Mouse (Mus musculus) splenic B cell, adult 2 months (primary cell): Measurements from ENCODE around the gene Fgf15.

Experiments used
- DNase-seq: peaks from one replicate; pipeline ENCODE4 v3.0.0-alpha.2; 2011; ENCODE audit warnings: low read depth, low spot score
- H3K27me3 ChIP-seq: 2 replicates; pipeline ENCODE4 v1.6.1; 2012; ENCODE audit warnings: mild to moderate bottlenecking, low read length, moderate library complexity, mixed read lengths; ENCODE audit not compliant: control insufficient read depth, poor library complexity, insufficient read depth, severe bottlenecking
- H3K36me3 ChIP-seq: 2 replicates; pipeline ENCODE4 v1.6.1; 2012; ENCODE audit warnings: mild to moderate bottlenecking, low read length, moderate library complexity, mixed read lengths; ENCODE audit not compliant: control insufficient read depth, poor library complexity, insufficient read depth, severe bottlenecking

The Fgf15 gene

DNA sequence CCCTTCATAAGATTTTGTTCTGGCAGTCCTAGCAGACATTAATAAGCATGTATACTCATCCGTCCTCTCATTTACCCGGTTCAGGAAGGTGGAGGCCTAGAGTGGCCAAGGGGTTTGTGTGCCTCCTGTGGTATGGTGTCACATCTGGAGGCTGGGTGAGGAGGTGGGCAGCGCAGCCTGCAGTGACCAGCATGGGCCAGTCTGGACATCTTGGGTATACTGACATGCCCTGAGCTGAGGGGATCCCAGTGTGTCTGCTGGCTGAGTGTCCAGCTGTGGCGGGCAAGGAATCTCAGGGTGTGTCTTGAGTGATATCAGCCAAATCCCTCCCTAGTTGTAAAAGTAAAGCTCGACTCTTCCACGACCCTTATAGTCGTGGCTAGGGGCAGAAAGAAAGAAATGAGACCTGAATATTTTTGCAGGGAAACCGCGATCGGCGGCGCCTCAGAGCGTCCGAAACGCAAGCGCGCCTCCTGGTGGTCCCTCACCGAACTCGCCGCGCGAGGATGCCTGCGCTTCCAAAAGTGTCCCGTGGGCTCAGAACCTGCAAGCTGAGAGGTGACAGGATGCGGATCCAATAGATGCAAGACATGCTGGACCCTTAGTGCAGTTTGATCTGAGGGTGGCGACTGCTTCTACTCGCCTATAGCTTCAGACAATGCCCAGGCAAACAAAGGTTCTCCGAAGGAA, 10.5 kb downstream of the Fgf15 start:
- Histone ChIP-seq H3K36me3 (no peaks in the 10 kb centered on the region), H3K27me3 (no peaks in the 10 kb centered on the region)
- peak; percentile 76 for DNase-seq

- no peaks in the 10 kb centered on the region for H3K36me3 ChIP-seq
- H3K27me3 ChIP-seq: no peaks in the 10 kb centered on the region
- peak; percentile 48 for DNase-seq
These were observed 11.5 kb downstream of the Fgf15 start for GRCm38 (mm10) chr7:144907793-144908192.

DNA sequence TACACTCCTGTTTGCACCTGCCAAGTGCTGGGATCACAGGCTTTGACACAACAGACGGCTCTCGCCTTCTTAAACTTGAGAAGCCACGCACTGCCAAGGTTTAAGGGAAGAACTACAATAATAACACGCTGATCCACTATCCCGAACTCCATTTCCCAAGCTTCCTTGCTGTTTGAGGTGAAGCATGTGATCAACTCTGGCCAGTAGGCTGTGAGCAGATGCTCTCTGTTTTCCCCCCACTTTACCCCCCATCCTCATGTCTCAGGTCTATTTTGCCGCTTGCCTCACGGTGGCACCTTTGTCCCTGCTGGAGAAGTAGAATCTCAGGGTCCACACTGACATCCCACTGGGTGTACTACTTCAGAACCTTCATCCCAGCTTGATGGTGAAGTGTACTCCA, 12.4 kb downstream of the Fgf15 start:
- no peaks in the 10 kb centered on the region for H3K27me3 ChIP-seq
- H3K36me3 ChIP-seq: no peaks in the 10 kb centered on the region
- DNase-seq: no peak

GRCm38 (mm10) chr7:144911121-144911520, 14.8 kb downstream of the Fgf15 start:
- no peaks in the 10 kb centered on the region for H3K36me3 ChIP-seq
- DNase-seq: no peak
- no peaks in the 10 kb centered on the region for H3K27me3 ChIP-seq

GRCm38 (mm10) chr7:144912897-144913296, 16.6 kb downstream of the Fgf15 start:
- H3K36me3 ChIP-seq: no peaks in the 10 kb centered on the region
- no peaks in the 10 kb centered on the region for H3K27me3 ChIP-seq
- no peak for DNase-seq

- peak; percentile 54 for DNase-seq
- Histone ChIP-seq H3K36me3 (no peaks in the 10 kb centered on the region; the same call in 1 of the 2 replicates), H3K27me3 (no peaks in the 10 kb centered on the region)
These were observed 18.1 kb downstream of the Fgf15 start for GRCm38 (mm10) chr7:144914296-144914947.

GRCm38 (mm10) chr7:144914948-144915750, 18.8 kb downstream of the Fgf15 start, which contains the start of gene LTO1:
LTO1 (plus strand) TSS chr7:144915100.
- H3K36me3 ChIP-seq: no peaks in the 10 kb centered on the region; the same call in 1 of the 2 replicates
- DNase-seq: peak; percentile 95
- no peaks in the 10 kb centered on the region for H3K27me3 ChIP-seq

- no peak for DNase-seq
These were observed 22.5 kb downstream of the Fgf15 start for GRCm38 (mm10) chr7:144918823-144919222.

DNA sequence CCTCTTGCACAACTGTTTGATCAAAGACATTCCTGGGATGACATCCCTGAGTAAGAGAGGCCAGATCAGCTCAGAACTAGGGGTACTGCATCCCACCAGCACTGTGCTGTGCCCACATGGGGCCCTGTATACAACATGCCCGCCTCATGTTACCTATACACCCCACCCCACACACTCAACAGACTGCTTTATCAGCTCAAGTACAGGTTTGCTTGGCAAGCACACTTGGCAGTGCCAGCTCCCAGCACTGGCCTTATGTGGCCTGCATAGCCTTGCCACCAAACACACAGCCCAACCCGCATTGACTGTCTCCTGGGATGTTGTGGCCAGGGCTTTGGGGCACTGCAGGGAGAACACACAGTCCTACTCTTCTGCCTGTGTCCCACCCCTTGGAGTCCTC, 31.3 kb downstream of the Fgf15 start:
- peaks cover 4% of the 10 kb centered on the region; the same call in 1 of the 2 replicates for H3K36me3 ChIP-seq
- no peak for DNase-seq
- no peaks in the 10 kb centered on the region for H3K27me3 ChIP-seq

More at GRCm38 (mm10) chr7:144918823-144919222, 22.5 kb downstream of the Fgf15 start:
- Histone ChIP-seq H3K36me3 (peaks cover 1% of the 10 kb centered on the region), H3K27me3 (no peaks in the 10 kb centered on the region)

GRCm38 (mm10) chr7:144928009-144928888, 31.9 kb downstream of the Fgf15 start:
- no peaks in the 10 kb centered on the region for H3K27me3 ChIP-seq
- DNase-seq: no peak
- H3K36me3 ChIP-seq: peaks cover 2% of the 10 kb centered on the region; the same call in 1 of the 2 replicates

GRCm38 (mm10) chr7:144928889-144929210, 32.5 kb downstream of the Fgf15 start:
- no peak for DNase-seq
- H3K36me3 ChIP-seq: peaks cover 2% of the 10 kb centered on the region; the same call in 1 of the 2 replicates
- H3K27me3 ChIP-seq: no peaks in the 10 kb centered on the region

GRCm38 (mm10) chr7:144929506-144929905, 33.2 kb downstream of the Fgf15 start:
- Histone ChIP-seq H3K27me3 (no peaks in the 10 kb centered on the region), H3K36me3 (0 out of 2 replicates have a peak, but pooled peaks cover 2% of the 10 kb centered on the region)
- no peak for DNase-seq

DNA sequence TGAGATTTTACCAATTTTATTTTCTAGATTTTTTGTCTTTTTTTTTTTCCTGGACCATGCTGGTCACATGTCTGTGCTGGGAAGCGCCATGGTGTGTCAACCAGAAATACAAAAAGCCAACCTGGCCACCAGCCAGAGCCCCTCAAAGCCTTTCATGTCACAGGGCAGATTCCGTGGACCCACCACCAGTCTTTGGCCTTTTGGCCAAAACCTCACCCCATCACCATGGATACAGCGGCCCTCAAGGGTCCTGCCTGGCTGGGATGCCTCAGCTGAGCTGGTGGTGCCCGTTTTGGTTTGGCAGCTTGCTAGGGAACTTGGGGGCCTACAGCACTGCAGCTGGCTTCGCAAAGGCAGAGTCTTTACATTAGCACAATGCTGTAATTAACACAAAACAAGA, 33.6 kb downstream of the Fgf15 start:
- 0 out of 2 replicates have a peak, but pooled peaks cover 2% of the 10 kb centered on the region for H3K36me3 ChIP-seq
- DNase-seq: no peak
- no peaks in the 10 kb centered on the region for H3K27me3 ChIP-seq

DNA sequence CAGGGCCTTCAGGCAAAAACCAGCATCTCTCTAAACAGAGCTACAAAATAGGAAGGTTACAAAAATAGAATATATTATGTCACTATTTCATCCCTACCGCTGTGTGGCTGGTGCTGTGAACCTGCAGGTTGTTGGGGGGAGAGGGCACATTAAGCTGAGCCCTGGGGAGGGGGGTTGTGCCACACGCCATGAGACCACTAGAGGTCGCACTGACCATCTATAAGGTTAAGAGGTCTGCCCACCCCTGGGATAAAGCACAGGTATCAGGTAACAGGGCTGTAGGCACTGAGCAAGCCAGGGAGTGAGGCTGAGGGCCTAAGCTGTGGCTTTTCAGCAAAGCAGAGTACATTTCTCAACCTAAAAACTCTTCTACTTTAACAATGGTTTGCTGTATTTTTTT, 35.4 kb downstream of the Fgf15 start:
- Histone ChIP-seq H3K27me3 (no peaks in the 10 kb centered on the region), H3K36me3 (0 out of 2 replicates have a peak, but pooled peaks cover 2% of the 10 kb centered on the region)
- DNase-seq: peak; percentile 71
